Mouse (Mus musculus) forelimb bud, embryonic 11.5 days (tissue): Measurements from ENCODE around the gene Tmem121b.
A peak's percentile ranks its signal among the peaks of the same experiment; 100 is the strongest.

Source experiments
- DNase-seq: peaks from one replicate; pipeline ENCODE4 v3.0.0-alpha.2; 2012; ENCODE audit warnings: low read depth, low spot score

Gene Tmem121b

DNA sequence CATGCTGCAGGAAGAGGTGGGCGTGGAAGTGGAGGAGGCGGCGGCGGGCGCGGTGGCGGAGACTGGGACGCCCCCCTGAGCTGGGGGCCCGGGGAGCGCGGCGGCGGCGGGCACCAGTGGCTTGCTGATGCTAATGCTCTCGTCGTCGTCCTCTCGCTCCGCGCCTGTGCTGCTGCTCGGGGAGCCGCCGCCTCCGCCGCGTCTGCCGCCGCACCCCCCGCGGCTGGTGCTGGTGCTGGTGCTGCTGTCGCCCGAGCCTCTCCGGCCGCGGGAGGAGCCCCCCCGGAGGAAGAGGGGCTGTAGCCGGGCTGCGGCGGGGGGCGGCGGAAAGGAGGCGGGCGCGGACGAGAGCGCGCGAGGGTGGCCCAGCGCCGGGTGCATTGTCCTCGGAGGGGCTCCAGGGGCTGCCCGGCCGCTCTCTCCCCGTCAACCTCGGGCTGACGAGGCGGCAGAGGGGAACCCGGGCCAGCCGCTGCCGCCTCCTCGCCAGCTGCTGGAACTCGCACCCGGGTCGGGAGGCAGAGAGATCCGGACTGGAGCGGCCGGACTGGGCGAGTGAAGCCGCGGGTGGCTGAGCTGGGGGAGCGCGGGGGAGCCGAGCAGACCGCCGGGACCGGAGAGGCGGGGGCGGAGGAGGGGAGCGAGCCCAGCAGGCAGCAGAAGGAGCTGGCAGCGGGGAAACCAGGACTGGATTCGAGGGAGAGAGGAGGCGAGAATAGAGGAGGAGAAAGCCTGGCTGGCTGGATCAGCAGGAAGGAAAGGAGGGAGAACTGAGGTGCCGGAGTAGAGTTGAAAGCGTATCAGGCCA is at the start of gene Tmem121b:
Gene Tmem121b (minus strand): TSS at position 434 of the 808 bp plus-strand sequence.
- DNase-seq, result peak; percentile 74

DNA sequence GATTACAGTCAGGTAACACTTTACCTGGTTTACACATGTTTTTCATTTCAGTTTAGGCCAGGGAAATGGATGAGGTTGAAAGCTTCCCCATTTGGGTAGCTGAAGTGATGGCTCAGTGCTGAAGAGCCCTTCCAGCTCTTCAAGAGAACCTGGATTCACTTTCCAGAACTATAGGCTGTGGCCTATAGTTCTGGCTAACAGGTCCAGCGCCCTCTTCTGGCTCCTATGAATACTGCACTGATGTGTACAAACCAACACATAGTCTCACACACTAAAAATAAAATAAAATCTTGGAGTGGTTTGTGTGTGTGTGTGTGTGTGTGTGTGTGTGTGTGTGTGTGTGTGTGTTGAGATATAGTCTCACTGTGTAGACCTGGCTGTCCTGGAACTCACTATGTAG is 48.5 kb upstream of the Tmem121b start:
- DNase-seq, result peak; percentile 19

DNA sequence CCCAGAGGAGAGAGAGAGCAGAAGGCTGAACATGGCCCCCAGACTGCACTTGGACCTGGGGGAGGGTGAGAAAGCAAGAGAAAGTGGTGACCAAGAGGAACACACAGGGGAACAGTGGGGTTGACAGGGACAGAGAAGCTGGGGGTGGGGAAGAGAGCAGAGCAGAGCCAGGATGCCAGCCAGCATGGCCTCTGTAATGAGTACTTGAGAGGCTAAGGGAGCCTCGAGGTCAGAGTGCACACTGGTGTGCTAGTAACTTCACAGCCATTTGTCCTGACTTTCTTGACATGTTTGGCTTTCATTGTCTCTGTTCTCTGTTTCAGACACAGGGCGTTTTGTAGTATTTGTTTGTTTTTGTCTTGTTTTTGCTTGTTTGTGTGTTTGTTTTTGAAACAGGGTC is 47.8 kb upstream of the Tmem121b start:
- no peak for DNase-seq

DNA sequence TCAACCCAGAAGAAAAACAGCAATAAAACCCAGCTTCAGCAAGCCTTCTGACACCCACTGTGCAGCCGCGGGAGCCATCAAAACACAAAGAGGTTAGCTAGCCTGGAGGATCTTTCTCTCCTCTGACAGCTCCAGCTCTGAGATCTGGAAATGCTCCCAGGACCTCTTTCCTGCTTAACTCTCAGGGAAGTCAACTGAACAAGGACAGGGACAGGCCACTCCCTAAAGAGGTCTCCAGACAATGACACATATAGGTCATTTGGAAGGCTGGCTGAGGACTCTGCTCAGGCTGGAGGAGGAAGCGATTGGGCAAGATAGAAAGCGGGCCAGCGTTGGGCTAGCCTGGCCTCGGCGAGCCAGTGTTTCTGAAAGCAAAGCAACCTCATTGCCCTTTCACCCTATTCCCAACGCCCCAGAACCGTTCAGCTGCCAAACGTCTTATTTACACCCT is 46.2 kb upstream of the Tmem121b start:
- no peak for DNase-seq

DNA sequence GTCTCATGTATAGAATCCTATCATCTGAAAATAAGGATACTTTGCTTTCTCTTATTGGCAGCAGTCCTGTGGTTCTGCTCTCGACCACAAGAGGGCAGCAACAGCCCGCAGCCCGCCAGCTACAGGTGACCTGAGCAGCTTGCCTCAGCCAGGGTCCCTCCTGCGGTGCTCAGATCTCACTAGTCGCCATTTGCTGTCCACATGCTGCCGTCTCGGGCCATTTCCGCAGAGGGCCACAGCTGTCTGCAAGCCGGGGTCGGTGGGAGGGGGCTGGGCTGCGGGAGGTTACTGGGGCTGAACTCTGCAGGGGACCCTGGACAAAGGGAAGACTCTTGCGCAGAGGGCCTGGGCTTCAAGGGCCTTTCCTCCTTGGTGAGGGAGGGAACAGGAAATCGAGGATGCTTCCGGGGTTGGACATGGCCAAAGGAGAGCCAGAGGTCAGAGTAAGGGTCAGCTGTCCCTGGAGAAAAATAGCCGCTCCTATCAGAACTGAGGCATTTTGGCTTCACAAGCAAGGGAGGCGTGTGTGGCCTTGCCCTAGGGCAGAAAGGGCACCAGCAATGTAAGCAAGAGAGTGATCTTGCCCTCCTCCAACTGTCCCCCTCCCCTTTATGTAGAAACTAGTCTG is 45.6 kb upstream of the Tmem121b start:
- peak; percentile 89 for DNase-seq

DNA sequence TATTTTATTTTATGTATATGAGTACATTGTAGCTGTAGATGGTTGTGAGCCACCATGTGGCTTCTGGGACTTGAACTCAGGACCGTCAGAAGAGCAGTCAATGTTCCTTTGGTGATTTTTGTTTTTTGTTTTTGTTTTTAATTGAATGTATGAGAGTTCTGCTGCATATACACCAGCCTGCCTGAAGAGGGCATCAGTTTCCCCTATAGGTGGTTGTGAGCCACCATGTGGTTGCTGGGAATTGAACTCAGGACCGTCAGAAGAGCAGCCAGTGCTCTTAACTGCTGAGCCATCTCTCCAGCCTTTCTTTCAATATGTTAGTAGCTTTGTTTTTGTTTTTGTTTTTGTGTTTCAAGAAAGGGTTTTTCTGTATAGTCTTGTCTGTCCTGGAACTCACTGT is 42.7 kb upstream of the Tmem121b start:
- DNase-seq, result no peak

DNA sequence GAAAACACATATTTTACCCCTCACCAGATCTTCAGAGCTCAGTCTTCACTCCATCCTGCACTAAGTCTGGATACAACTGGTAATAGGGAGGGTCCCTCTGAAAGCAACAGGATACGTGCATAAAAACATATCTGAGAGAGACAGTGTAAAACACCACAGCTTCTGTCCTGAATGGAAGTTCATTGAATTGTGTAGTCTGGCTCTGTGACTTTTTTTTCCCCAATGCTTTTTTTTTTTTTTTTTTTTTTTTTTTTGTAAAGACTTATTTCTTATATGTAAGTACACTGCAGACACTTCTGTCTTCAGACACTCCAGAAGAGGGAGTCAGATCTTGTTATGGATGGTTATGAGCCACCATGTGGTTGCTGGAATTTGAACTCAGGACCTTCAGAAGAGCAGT is 39.0 kb upstream of the Tmem121b start:
- no peak for DNase-seq

DNA sequence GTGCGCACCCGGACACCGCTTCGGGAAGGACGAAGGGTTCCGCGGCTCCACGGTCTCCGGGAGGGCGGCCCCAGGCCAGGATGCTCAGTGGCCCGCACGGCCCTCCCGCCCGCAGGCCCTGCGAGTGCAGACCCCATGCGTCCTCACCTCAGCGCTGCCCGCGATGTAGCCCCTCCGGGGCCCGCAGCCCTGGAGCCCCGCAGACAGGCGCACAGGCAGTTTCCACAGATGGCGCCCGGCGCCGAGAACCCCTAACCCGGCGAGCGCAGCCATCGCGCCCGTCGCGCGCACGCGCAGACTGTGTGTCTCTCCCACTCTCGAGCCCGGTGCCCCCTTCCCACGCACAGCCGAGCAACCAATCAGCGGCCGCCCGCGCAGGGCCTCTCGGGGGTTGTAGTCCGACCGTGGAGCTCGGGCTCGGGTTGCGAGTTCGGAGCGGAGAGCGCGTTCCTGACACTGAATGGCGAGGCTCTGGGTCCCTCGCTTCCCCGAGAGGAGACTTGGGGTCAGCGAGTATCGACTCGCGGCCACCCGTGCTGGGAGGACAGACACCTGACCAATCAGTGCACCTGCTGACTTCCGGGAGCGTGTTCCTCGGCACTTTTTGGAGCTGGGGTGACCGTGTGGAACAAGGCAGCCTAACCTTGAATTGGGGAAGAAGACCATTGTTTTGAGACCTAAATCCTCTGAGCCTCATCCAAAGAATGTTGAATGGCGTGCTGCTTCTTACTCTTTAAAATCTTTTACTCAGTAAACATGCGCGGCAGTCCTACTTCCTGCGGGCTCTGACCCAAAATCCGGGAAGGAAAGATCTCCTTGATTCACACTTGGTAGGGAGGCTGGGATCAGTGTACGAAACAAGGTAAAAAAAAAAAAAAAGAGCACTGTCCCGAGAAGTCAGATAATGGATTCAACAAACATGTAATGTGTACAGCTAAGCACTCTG is 37.7 kb upstream of the Tmem121b start, which contains the start of gene Hdhd5:
Gene Hdhd5 (minus strand): TSS at position 300 of the 946 bp plus-strand sequence.
- DNase-seq, result peak; percentile 93

DNA sequence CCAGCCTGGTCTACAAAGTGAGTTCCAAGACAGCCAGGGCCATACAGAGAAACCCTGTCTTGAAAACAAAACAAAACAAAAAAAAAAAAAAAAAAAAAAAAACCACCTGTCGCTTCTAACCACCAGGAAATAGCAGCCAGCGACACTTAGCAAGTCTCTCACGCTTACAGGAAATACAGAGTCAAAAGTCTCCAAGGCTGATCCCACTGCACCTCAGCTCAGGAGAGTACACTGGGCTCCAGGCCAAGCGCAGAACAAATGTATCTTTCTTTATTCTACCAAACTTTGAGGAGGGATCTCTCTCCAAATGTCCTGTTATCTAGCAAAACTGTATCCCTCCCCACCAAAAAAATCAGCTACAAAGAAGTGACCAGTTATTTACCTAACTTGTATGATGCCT is 35.5 kb upstream of the Tmem121b start:
- no peak for DNase-seq

DNA sequence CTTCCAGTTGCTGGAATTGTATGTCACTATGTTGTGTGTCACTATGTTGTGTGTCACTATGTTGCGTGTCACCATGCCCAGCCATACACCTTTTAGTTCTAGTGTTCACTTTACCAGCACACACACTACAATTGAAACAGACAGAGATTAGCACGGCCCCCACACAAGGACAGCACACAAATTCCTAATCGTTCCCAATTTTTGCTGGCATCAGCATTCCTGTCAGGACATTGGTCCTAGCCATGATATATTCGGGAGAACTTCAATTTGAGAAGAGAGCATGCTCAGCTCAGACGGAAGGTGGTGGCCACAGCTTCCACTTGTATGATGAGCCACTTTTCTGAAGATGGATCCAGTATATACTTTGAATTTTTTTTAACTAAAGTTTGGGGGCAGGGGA is 31.2 kb upstream of the Tmem121b start:
- DNase-seq, result no peak

DNA sequence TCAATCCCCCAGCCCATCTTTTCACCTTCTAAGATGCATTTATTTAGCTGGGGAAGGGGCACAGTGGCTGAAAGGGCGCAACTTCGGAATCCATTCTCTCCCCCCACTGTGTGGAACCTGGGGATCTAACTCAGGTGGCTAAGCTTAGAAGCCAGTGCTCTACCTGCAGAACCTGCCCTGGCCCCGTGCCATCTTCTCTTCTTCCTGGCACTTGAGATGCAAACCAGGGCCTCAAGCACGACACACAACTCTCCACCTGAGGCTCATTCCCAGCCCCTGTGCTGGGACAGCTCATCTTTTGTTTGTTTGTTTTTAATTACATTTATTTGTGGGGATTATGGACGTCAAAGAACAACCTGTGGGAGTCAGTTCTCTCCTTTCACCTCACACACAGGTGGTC is 26.0 kb upstream of the Tmem121b start:
- DNase-seq, result no peak

DNA sequence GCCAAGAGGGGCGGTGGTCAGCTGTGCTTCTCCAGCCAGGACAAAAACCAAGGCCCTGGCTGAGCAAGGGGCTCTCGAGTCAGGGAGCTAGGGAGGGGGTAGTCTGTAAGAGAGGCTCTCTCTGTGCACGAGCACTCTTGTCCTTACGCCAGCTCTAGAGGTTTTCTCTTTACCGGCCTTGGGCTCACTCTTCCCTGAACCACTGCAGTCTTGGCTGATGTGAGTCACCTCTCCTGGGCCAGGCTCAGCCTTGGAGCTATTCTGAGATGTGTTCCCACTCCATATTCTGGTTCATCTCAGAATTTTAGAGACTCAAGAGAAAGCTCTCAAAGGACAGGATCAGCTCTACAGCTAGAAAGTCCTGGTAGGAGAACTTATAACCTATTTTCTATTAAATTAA is 23.7 kb upstream of the Tmem121b start:
- DNase-seq, result no peak

DNA sequence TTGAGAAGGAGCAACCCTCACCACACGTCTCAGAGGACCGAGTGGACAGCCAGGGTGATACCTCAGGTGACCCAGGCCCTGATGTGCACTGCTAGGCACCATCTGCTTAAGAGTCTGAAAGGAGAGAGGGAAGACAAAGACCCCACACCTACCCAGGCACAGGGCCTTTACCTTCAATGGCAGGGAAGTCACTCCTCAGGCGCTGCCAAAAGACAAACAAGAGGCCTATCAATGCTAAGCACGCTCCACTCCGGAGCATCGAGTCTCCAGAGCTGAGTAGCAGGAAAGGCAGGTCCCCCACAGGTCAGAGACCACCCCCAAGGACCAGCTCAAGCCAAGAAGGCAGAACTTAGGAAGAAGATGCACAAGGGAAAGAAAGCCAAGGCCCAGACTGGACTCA is 23.3 kb upstream of the Tmem121b start:
- no peak for DNase-seq

DNA sequence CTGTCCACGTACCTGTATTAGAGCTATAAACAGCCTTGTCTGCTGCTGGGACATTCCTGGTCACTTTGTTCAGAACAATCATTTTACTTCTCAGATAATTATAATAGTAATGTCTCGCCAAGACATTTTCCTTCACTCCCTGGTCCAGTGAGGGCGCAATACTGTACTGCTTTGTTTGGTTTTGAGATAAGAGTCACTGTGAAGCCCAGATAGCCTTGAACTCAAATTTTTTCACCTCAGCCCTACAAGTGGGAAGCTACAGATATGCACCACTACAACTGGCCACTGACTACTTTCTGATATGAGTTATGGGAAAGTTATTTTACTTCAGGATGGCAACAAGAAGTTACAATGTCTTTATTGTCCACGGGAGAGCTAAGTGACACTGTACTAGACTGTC is 22.8 kb upstream of the Tmem121b start:
- no peak for DNase-seq

DNA sequence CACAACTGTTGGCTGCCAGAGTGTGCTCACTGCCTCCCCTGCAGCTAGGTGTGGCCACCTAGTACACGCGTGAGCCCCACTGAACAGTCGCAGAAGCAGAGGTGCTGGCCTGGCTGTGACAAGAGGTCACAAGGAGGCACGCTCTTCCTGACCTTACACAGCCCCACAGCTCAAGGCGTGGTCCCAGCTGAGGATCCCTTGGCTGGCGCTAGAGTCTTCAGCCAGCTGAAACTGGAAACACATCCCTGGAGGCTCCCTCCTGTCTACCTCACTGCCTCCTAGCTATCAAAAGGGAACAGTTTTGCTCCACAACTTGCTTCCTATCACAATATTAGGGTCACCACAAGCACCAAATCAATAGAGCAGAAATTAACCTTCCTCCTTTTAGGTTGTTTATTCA is 17.6 kb upstream of the Tmem121b start:
- no peak for DNase-seq

DNA sequence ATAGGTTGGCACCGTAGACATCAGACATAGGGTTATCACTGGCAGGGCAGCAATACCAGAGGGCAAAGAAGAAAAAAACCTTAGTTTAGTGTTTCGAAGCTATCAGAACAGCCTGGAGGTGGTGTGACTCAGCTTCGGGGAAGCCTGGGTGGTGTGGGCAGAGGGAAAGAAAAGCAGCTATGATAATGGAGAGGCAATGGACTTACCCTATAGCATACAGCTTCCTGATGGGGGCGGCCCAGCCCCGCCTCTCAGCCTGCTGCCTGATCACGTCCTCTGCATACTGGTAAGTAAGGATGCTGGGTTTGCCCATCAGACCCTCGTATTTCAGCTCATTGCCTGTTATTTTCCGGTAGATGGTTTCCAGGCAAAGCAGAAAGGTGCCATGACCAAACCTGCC is 16.8 kb upstream of the Tmem121b start:
- no peak for DNase-seq

DNA sequence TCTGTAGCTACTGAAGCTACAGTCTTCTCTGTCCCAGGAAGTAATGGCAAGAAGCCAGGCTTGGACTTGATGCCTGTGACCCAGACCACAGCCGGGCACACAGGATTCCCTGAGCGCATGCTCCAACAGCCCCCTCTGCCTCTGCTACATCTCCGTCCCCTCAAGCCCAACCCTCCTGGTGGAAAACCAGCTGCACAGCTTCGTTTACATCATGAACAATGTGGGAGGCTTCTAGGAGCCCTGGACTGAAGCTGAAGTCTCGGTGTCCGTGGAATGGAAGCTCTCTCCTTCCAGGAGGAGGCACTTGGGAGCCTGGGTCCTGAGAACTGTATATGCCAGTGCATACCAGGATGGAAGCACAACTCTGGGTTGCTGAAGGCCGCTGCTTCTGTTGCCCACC is 16.4 kb upstream of the Tmem121b start:
- DNase-seq, result no peak

DNA sequence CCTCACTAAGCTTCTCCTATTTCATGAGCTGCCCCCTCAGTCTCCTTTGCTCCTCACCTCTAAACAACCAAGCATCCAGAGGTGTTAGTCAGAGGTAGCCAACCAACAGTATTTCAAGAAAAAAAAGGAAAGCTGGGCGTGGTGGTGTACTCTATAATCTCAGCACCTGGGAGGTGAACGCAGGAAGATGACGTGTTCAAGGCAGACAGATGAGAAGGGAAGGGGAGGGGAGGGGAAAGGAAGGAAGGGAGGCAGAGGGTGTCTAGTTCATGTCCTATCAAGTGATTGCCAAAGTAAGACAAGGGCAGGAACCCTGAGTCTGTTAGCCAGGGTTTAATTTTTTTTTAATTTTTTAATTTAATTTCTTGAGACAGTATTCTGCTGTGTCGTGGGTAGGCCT is 15.0 kb upstream of the Tmem121b start:
- DNase-seq, result no peak

DNA sequence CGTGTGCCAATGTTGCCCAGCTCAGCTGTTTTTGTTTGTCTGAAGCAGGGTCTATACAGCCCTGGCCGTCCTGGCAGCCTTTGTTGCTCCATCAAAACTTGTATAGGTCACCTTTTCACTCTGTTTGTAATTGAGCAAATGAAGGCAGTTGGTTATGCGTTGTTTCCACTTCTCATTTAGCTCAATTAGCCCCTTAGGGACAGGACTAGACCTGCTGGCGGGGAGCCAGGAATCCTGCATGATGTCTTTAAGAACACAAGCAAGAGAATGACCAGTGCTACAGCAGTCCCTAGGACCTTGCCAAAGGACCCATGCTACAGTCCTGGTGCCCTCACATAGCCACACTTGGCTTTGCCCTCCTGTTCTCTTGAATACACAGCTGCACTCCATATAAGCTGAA is 11.9 kb upstream of the Tmem121b start:
- no peak for DNase-seq

DNA sequence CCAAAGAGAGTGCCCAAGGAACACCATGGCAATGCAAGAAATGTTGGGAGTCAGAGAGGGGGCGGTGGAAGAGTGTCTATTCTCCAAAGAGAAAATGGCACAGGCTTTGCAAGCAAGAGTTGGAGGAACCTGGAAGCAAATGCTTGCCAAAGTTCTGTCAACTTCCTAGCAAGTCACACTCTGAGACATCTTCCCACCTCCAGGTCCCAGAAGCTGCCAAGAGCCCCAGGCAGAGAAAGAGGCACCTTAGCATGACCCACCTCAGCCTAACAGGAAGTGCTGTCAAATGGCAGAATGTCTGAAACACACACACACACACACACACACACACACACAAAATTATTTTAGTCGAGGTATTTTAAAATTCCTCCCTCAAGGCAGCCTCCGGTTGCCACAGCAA is 10.4 kb upstream of the Tmem121b start:
- DNase-seq, result no peak

DNA sequence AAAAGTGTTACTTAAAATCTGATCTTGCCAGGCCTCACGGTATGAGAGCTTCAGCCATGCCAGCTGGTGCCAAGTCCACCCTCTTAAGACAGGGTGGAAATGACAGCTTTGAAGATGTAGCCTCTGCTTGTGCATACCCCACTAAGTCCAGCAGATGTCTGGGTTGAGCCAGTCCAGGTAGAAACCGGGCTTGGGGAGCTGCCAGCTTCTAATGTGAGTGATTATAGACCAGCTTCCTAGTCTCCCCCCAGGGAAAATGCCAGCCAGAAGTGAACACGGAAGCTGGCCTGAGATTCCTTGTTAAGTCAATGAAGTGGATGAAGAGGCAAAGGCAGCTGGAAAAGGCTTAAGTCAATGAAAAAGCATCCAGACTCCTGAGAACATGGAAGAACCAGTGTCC is 2.9 kb upstream of the Tmem121b start:
- DNase-seq, result no peak
